Mouse (Mus musculus) monocyte, adult 2 months (primary cell): ENCODE results near the gene Cdc42se2.

Experiments used
- DNase-seq, 2 experiments: peaks; one replicate each; pipeline ENCODE4 v3.0.0; 2022; ENCODE audit warnings: low spot score in 2 of 2, low read depth in 1 of 2

Cdc42se2 gene

DNA sequence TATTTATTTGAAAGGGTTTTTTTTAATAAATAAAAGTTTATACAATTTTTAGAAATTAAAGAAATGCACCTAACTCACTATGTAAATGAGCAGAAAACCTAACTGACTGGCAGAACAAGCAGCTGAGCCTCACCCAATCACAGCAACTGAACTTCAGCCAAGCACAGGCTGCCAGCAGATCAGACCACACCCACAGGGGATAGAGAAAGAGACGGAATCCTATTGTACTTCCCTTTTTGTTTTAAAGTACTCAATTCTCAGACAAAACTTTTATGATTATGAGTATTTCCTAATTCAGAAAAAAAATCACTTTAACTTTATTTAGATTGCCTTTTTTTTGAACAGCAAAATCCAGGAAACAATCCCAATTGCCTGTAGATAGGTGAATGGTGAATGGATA is 29.5 kb downstream of the Cdc42se2 start:
- peak; percentile 18 to 22 for DNase-seq

GRCm38 (mm10) chr11:54755148-54755664 is 32.3 kb downstream of the Cdc42se2 start:
- DNase-seq: no peak

GRCm38 (mm10) chr11:54754301-54755147 is 33.0 kb downstream of the Cdc42se2 start:
- DNase-seq: no peak

GRCm38 (mm10) chr11:54751502-54751901 is 36.0 kb downstream of the Cdc42se2 start:
- no peak for DNase-seq

- DNase-seq: no peak
These were observed 38.6 kb downstream of the Cdc42se2 start for GRCm38 (mm10) chr11:54748891-54749290.

DNA sequence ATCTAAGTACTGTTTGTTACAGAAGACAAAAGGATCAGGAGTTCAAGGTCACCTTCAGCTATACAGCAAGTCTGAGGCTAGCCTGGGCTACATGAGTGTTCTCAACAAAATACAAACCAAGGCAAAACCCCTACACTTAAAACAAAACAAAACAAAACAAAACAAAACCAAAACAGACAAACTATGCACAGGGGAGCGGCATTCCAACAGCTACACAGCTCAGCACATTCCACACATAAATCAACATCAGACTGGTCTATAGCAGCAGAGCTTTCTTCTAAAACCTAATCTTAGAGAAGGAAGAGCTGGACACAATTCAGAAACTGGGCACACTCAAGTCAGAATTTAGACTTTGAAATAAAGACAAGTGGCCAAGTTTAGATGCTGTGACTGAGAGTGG is 43.2 kb downstream of the Cdc42se2 start:
- no peak for DNase-seq

- DNase-seq: no peak
These were observed 46.1 kb downstream of the Cdc42se2 start for GRCm38 (mm10) chr11:54741330-54741729.

- no peak for DNase-seq
These were observed 48.3 kb downstream of the Cdc42se2 start for GRCm38 (mm10) chr11:54739012-54739750.

- no peak for DNase-seq
These were observed 50.6 kb downstream of the Cdc42se2 start for GRCm38 (mm10) chr11:54736903-54737302.

DNA sequence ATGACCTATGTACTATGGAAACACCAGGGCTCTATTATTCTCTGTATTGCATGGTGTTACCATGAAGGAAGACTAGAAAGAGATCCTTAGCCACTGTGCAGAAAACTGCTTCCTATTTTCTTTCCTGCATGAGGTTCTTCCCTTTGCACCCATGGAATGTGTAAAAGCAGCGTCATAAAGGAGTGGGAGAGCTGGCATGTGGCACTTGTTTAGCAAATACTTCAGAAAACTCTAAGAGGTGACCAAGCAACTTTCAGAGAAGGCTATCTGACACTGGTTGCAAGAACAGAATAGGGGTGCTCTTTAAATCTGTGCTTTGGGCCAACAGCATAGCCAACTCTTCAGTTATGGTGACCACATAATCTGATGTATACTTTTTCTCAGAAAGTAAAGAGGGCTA is 52.4 kb downstream of the Cdc42se2 start:
- DNase-seq: no peak

DNA sequence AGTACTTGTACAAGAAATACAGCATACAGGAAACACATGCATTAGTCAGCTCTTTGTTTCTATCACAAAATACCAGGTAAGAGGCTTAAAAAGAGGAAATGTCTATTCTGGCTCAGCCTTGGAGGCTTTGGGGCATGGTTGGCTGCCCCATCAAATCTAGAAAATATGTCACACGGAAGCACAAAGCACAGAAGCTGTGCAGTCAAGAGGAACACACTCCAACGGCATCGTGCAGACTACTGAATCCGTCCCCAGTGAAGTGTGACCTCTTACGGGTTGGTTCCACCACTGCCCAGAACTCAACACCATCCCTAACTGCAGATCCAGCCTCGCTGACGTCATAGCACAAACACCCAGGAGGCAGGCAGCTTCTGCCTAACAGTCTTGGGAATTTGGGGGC is 53.9 kb downstream of the Cdc42se2 start:
- no peak for DNase-seq

DNA sequence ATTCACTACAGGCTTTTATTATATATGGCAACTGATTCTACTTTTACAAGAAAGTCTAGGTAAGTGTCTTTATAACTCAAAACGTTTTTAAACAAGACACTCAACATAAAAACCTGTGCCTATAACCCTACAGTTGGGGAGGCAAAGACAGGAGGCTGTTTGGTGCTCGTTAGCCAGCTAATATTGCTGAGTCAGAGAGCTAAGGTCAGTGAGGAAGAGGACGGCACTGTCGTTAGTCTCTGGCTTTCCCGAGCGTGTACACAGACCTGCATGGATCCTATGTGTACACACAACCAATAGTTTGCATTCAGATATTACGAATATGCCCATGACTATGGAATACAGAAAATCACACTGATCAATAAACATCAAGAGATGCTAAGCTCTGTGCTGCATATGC is 56.1 kb downstream of the Cdc42se2 start:
- no peak for DNase-seq

DNA sequence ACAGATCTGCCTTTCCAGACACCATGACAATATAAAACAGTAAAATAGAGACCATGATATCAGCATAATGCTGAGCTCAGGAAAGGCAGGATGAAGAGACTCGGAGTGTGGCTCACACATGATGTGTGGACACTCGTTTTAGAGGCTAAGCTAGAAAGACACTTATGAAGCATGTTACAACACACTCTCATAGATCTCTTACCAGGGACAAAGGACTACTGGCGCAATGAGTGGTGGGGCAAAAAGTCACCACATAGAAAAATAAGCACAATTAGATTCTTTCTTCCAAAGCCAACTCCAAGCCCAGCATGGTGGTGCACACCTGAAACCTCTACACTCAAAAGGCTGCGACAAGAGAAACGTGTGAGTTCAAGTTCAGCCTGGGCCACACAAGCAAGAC is 56.5 kb downstream of the Cdc42se2 start:
- no peak for DNase-seq

DNA sequence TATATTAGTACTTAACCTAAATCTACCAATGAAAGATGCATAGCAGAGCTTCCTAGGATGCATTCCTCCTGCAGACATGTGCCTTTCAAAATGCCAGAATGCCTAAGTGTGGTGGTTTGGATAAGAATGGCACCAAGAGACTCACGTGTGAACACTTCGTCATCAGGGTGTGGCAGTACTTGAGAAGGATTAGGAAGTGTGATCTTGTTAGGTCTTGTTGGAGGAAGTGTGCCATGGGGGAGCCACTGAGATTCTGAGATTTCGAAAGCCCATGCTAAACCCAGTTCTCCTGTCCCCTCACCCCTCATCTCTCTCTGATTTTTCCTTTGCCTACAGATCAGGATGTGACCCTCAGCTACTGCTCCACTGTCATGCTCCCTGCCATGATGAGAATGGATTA is 58.2 kb downstream of the Cdc42se2 start:
- DNase-seq: peak; percentile 19 to 29

DNA sequence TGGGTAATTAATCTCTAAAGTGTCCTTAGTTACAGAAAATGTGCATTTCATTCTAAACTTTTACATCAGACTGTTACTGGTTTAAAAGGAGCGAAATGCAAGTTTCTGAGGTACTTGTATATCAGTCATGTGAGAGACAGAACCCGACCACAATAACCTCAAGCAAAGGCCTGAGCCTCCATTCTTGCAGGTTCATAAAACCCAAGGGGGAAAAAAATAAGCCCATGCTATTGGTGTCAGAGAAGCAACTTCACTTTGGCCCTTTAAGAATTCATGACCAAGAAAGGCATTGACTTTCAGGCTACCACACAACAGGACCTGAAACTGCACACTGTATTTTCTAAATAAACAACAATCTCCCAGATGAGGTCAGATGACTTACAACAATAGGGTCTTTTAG is 59.1 kb downstream of the Cdc42se2 start:
- no peak for DNase-seq

GRCm38 (mm10) chr11:54727327-54727901 is 60.1 kb downstream of the Cdc42se2 start:
- peak; percentile 8 to 61 for DNase-seq

DNA sequence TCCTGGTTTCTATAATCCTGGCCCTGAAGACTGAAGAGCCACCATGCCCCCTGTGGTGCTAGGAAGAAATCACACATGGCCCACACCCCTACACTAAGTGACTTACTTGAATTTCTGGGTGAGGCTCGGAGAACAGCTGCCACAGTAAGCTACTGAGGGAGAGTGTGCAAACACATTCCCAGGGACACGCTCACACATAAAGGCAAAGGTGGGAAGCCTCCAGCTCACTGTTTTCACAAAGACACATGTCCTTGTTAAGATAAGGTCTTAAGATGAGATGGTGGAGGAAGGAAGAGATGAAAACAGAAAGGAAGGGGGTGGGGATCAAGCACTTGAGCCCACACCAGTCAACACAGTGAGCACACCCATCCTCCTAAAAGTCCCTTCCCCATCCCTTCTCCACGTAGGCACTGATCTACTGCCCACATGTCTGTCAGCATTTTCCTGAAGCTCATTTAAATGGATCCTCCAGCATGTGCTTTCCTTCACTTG is 60.9 kb downstream of the Cdc42se2 start:
- DNase-seq: no peak

GRCm38 (mm10) chr11:54724353-54725034 is 63.0 kb downstream of the Cdc42se2 start:
- no peak for DNase-seq

GRCm38 (mm10) chr11:54722057-54722456 is 65.4 kb downstream of the Cdc42se2 start:
- DNase-seq: no peak

DNA sequence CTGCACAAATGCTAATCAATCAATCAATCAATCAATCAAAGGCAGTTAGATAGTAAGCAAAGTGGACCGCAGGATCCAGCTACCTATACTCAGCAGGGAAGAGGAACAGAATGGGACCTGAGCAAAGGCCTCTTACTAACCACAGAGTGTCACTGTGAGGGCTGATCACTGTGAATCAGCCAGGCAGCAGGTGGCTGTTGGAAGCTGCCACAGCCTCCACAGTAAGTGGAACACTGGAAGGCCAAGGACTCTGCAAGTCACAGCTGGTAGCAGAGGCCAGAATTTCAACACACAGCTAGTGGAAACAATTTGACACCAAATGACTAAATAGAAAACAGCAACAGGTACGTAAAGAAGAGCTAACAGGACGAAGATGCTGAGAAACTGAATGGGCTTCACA is 68.9 kb downstream of the Cdc42se2 start:
- DNase-seq: no peak

DNA sequence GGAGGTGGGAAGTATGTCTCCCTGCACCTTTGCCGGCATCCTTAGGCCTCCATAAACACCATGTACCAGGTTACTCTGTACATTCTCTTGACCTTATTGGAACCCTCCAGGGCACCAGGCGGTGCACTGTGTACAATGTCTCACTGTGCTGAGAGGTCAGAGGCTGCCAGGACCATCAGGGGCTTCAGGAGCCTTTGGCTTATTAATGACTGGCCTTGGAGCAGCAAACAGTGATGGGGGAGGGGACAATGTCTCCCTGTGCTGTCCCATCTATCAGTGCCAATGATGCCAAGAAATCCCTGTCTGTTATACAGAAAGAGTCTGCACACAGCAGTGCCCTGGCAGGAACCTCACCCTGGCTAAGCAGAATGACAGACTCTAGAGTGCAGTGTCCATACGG is 69.6 kb downstream of the Cdc42se2 start:
- no peak for DNase-seq
